Mouse (Mus musculus) megakaryocyte, embryonic 14.5 days (primary cell): ENCODE measurements around the gene Hoxc6. TPM values are rescaled to one million over a fixed set of nuclear protein-coding genes. Genes with fewer than 3 reads are reported as not detected.
A peak's percentile ranks its signal among the peaks of the same experiment; 100 is the strongest.

Experiments
- H3K27me3 ChIP-seq: replicated peaks from 2 replicates; pipeline ENCODE3; 2012; ENCODE audit warnings: inconsistent platforms
- H3K36me3 ChIP-seq: replicated peaks from 2 replicates; pipeline ENCODE3; 2012; ENCODE audit warnings: low read length, inconsistent platforms, mixed read lengths
- H3K4me1 ChIP-seq: 2 replicates; pipeline ENCODE4 v1.6.1; 2012; ENCODE audit warnings: inconsistent platforms
- H3K4me3 ChIP-seq: replicated peaks from 2 replicates; pipeline ENCODE3; 2012; ENCODE audit warnings: moderate library complexity, mild to moderate bottlenecking, inconsistent platforms
- H3K9me3 ChIP-seq: 2 replicates; pipeline ENCODE4 v1.6.1; 2012; ENCODE audit warnings: inconsistent platforms
- FLI1 ChIP-seq: IDR thresholded peaks from 2 replicates; pipeline ENCODE4 v1.6.1; 2012; ENCODE audit warnings: low read length, inconsistent platforms, mixed read lengths
- GATA1 ChIP-seq: IDR thresholded peaks from 3 replicates; pipeline ENCODE4 v1.6.1; 2012; ENCODE audit warnings: mixed read lengths, low read length, inconsistent platforms, borderline replicate concordance
- polyA plus RNA-seq: library from polyadenylated mRNA; stranded (reverse); fragments of >175 nt; gene quantifications from 2 replicates; pipeline ENCODE4 v1.2.3, GENCODE M21; 2012; ENCODE audit warnings: low replicate concordance; ENCODE audit not compliant: insufficient read depth

The Hoxc6 gene
- polyA plus RNA-seq, 1 experiment: not detected

GRCm38 (mm10) chr15:103020899-103021418, 22.9 kb downstream of the Hoxc6 start:
- Histone ChIP-seq H3K9me3 (no peaks in the 10 kb centered on the region), H3K36me3 (no peaks in the 10 kb centered on the region), H3K4me1 (peaks cover 8% of the 10 kb centered on the region), H3K4me3 (no peak overlapping the region), H3K27me3 (peaks cover 91% of the 10 kb centered on the region)
- TF ChIP-seq GATA1: no peak
- TF ChIP-seq FLI1: no peak

DNA sequence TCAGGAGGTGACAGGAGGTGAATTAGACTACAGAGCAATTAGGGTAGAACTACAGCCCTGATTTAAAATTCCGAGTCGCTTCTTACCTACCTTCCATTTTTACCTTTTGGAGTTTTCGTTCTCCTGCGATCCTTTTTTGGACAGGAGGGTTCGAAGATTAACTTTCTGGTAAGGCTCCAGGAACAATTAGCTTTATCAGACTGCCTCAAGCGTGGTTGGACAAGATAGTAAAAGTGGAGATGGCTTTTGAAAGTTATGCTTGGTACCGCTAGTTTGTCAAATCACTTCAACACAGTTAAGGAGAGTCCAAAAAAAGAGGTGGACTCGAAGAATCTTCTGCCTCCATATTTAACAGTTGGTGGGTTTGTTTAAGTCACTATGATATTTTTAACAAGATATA, 23.5 kb downstream of the Hoxc6 start:
- Histone ChIP-seq H3K27me3 (peaks cover 91% of the 10 kb centered on the region), H3K36me3 (no peaks in the 10 kb centered on the region), H3K4me3 (no peak overlapping the region), H3K9me3 (no peaks in the 10 kb centered on the region), H3K4me1 (peaks cover 8% of the 10 kb centered on the region)
- TF ChIP-seq GATA1 (no peak), FLI1 (no peak)

DNA sequence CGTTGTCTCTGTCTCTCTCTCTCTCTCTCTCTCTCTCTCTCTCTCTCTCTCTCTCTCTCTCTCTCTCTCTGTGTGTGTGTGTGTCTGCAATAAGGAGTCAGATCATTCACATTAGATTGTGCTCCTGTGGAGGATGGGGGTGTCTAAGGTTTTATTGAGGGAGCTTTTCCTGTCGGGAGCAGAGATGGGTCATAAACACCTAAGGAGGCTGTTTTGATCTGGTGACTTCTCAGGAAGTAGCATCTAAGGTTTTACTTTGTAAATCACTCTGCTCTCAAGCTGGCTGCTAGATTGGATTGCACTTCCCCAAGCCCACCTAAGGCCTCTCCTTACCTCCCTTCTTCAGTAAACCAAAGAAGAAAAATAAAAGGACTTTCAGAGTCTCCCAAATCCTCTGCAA, 26.1 kb downstream of the Hoxc6 start:
- TF ChIP-seq FLI1 (no peak), GATA1 (no peak)
- H3K36me3 ChIP-seq: no peaks in the 10 kb centered on the region
- no peak overlapping the region for H3K4me3 ChIP-seq
- no peaks in the 10 kb centered on the region for H3K9me3 ChIP-seq
- peaks cover 91% of the 10 kb centered on the region for H3K27me3 ChIP-seq
- H3K4me1 ChIP-seq: peaks cover 6% of the 10 kb centered on the region

DNA sequence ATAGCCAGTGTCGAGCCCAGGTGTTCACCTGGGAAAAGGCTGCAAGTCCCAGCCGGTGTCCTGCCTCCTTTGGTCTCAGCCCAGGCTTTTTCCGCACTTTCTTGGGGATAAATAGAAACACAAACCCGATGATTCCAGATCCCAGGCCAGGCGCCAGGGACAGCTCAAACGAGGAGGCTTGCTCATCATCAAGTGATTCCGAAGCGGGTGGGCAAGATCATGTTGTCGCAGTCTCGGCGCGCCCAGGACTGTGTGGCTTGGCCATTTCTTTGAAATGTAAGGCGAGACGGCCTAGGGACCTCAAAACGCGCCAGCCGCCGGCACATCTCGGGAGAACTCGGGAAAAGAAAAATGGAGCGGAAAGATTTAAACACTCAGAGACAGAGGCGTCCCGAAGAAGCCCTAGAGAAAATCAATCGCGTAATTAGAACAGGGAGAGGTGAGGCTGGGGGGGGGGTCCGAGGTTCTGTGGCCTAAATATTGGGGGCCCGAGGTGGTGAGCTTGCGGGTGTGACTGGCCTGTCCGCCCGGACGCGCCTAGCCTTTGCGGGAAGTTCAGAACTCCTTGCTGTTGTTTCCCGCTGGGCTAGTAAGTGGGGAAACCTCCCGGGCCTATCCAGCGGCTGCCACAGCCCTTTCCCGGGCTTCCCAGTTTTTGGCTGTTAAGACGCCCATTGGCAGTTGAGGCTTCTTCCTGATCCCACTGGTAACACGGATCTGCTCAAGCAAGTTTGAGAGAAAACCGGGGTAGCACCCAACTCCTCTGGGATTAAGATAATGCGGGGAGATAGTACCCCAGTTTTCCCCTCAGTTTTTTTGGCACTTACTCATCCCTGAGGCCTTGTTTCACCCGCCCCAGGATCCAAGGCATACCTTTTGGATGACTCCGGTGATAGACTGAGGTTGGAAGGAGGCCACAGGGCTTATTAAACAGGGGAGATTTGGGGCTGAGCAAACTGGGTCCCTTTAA, 29.5 kb downstream of the Hoxc6 start:
- H3K4me1 ChIP-seq: no peaks in the 10 kb centered on the region
- H3K4me3 ChIP-seq: no peak overlapping the region
- TF ChIP-seq FLI1 (no peak), GATA1 (no peak)
- H3K36me3 ChIP-seq: no peaks in the 10 kb centered on the region
- no peaks in the 10 kb centered on the region for H3K9me3 ChIP-seq
- H3K27me3 ChIP-seq: peaks cover 89% of the 10 kb centered on the region

GRCm38 (mm10) chr15:103028916-103029512, 31.0 kb downstream of the Hoxc6 start:
- peaks cover 2% of the 10 kb centered on the region for H3K4me1 ChIP-seq
- no peak overlapping the region for H3K4me3 ChIP-seq
- no peaks in the 10 kb centered on the region for H3K36me3 ChIP-seq
- H3K27me3 ChIP-seq: peaks cover 91% of the 10 kb centered on the region
- TF ChIP-seq FLI1 (no peak), GATA1 (no peak)
- H3K9me3 ChIP-seq: peaks cover 2% of the 10 kb centered on the region; the same call in 1 of the 2 replicates

DNA sequence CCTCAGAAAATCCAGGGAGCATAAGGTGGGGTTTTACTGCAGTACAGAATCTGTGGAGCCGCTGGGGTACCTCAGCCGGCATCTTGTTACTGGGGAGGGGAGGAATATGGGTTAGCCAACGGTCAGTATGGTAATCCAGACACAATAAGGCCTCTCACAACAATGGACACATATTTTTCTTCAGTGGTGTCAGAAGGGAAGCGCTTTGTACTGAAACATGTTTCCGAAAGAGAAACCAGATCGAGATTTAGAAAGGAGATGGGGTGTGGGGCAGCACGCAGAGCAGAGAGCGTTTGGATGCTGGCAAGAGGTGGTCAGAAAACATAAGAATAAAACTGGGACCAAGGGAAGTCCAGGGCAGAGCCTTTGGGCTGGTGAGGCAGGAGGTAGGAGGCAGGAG, 32.1 kb downstream of the Hoxc6 start:
- TF ChIP-seq GATA1 (no peak), FLI1 (no peak)
- no peaks in the 10 kb centered on the region for H3K36me3 ChIP-seq
- peaks cover 12% of the 10 kb centered on the region for H3K4me1 ChIP-seq
- H3K27me3 ChIP-seq: peaks cover 92% of the 10 kb centered on the region
- H3K9me3 ChIP-seq: peaks cover 3% of the 10 kb centered on the region; the same call in 1 of the 2 replicates
- no peak overlapping the region for H3K4me3 ChIP-seq

DNA sequence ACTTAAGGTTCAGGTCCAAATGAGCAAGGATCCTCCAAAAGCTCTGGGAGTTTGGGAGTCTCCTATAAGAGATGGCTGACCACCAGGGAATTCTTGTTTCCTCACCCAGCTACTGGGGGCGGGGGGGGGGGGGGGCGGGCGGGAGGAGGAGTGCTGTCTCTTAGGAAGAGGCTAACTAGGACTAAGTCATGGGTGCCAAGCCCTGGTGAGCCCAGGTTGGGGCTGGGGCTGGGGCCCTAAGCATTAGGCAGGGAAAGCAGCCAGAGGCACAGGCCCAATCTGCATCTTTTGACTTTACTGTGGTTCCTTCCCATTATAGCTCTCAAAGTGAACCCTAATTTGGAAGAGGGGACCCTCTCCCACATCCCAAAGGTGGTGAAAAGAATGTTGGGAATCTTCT, 34.1 kb downstream of the Hoxc6 start:
- H3K27me3 ChIP-seq: peaks cover 94% of the 10 kb centered on the region
- H3K4me3 ChIP-seq: no peak overlapping the region
- TF ChIP-seq FLI1: no peak
- TF ChIP-seq GATA1: no peak
- peaks cover 12% of the 10 kb centered on the region for H3K4me1 ChIP-seq
- no peaks in the 10 kb centered on the region for H3K36me3 ChIP-seq
- H3K9me3 ChIP-seq: peaks cover 3% of the 10 kb centered on the region; the same call in 1 of the 2 replicates

DNA sequence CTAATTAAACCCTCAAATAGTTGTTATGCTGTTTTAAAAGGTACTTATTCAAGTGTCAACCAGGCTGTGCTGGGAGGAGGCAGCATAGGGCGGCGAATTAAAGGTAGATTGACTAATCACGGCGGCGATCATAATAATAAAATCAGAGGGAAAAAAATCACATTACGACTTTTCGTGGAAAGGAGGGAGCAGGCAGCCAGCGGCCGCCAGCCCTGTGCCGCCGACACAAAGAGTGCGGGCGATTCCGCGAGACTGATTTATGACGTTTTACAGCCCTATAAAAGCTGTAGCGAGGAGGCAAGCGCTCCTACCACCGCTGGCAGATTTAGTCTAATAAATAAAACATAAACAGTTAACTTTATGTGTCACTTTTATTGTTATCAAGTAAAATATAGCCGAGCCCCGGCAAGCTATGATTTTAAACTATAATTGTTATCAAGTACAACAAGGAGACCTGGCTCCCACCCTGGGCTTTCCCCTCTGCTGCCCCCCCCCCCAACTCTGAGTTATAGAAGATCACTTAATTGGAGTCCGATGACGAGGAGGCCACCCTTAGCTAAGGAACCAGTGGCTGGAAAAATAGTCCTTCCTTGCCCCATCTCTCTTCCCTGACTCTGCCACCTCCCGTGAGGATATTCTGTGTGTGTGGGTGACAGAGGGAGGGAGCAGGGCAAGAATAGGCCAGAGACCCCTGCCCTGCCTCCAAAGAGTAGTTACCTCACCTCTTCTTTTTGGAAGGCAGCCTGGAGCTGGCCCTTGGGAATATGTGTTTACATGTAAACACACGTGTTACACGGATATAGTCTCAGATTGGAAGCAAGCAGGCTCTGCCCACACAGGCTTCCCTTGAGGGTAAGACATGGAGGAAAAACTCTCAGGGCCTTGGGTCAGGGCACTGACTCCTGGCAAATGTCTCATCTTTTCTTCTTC, 34.9 kb downstream of the Hoxc6 start:
- H3K4me1 ChIP-seq: peaks cover 12% of the 10 kb centered on the region
- H3K27me3 ChIP-seq: peaks cover 94% of the 10 kb centered on the region
- peaks cover 3% of the 10 kb centered on the region; the same call in 1 of the 2 replicates for H3K9me3 ChIP-seq

DNA sequence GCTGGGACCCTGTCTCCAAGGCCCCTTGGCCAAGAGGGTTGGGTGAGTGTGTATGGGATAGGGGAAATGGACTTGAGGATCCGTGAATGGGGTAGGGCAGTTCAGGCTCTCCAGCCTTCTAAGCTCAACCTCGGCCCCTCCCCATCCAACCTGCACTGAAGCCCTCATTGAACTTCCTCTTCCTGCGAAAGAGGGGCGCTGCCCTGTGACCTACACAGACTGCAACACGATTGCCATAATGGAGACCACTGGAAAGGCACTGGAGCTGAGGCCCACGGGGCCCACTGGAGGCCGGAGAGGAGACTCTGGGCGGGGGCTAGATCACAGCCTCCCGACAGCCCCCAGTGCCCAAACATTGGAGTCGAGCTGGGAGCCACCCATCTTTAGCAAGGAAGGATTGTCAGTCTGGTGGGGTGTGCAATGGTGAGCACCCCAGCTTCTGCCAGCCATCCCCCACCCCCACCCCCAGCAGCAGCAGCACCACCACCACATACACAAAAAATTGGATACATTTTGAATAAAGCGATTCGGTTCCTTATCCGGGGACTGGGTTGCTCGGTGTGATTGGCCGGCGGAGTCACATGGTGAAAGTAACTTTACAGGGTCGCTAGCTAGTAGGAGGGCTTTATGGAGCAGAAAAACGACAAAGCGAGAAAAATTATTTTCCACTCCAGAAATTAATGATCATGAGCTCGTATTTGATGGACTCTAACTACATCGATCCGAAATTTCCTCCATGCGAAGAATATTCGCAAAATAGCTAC, 36.2 kb downstream of the Hoxc6 start:
- peaks cover 12% of the 10 kb centered on the region for H3K4me1 ChIP-seq
- TF ChIP-seq GATA1: no peak
- no peak for TF ChIP-seq FLI1
- H3K9me3 ChIP-seq: peaks cover 3% of the 10 kb centered on the region; the same call in 1 of the 2 replicates
- peak overlapping the region; percentile 82 for H3K4me3 ChIP-seq
- peaks cover 93% of the 10 kb centered on the region for H3K27me3 ChIP-seq
- no peaks in the 10 kb centered on the region for H3K36me3 ChIP-seq

More for the DNA sequence above, 34.9 kb downstream of the Hoxc6 start:
- H3K36me3 ChIP-seq: no peaks in the 10 kb centered on the region
- H3K4me3 ChIP-seq: no peak overlapping the region
- TF ChIP-seq GATA1: no peak
- no peak for TF ChIP-seq FLI1
